Mouse (Mus musculus) layer of hippocampus, postnatal 25 days (tissue): ENCODE results near the gene Tiparp. TPM values are rescaled to one million over a fixed set of nuclear protein-coding genes. Genes with fewer than 3 reads are reported as not detected.

Experiments
- DNase-seq, 2 experiments: peaks; one replicate each; pipeline ENCODE4 v3.0.0; 2022; ENCODE audit warnings: mixed read lengths in 2 of 2, low spot score in 1 of 2; ENCODE audit errors: extremely low spot score in 1 of 2
- total RNA-seq, 2 experiments: library from RNA; stranded (reverse); gene quantifications; 2 replicates each; pipeline ENCODE4 v1.2.3; 2021

Tiparp gene
- 10 to 100 TPM; 13.5 to 16.4 TPM for total RNA-seq

- DNase-seq, result peak; percentile 77 to 86
These were observed at the start of gene Tiparp for GRCm38 (mm10) chr3:65527691-65528601. Tiparp (plus strand) TSS chr3:65528410.

- DNase-seq, result no peak
These were observed 47.5 kb upstream of the Tiparp start for GRCm38 (mm10) chr3:65480676-65481075.

DNA sequence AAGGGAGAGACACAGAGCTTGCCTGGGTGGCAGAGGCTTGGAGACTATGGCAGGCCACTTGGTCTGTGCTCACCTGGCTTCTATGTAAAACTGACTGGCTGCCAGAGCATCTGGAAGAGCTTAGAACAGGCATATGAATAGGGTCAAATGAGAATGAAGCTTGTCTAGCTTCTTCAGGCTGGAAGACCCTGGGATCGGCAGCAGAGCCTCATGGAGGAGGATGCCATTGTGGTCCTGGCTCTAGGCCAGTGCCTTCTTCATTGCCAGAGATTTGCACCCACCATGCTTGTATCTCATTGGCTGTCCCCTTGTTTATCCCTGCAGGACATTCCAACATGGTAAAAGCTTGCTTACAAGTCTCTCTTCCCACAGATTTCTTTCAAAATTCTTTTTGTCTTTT is 45.9 kb upstream of the Tiparp start:
- DNase-seq, result no peak

- DNase-seq, result no peak
These were observed 45.4 kb upstream of the Tiparp start for GRCm38 (mm10) chr3:65482698-65483407.

DNA sequence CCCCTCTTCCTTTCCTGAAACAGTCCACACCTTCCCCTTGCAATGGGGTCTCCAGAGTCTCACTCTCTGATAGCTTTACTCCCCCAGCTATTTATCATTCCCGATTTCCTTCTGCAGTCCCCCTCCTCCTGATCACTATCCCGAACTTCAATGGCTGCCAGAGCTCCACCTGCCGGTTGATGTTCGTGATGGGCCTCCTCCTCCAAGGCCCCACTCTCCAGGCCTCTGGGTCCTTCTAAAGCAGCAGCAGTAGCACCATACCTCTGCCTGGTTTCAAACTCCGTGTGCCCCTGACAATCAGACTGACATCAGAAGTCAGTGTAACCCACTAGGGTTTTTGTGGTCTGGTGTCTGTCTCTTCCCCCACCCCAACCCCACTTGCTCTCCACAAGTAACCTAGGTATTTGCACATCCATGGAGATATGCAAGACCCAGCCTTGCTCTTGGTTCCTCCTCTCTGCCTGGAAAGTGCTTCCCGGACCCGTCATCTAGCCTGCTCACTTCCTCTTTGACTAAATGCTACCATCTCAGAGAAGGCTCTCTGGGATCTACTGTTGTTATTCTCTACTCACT is 44.0 kb upstream of the Tiparp start:
- no peak for DNase-seq

- DNase-seq, result no peak
These were observed 40.7 kb upstream of the Tiparp start for GRCm38 (mm10) chr3:65487419-65488088.

- DNase-seq, result no peak
These were observed 39.5 kb upstream of the Tiparp start for GRCm38 (mm10) chr3:65488556-65489244.

GRCm38 (mm10) chr3:65489601-65490000 is 38.6 kb upstream of the Tiparp start:
- DNase-seq, result no peak

DNA sequence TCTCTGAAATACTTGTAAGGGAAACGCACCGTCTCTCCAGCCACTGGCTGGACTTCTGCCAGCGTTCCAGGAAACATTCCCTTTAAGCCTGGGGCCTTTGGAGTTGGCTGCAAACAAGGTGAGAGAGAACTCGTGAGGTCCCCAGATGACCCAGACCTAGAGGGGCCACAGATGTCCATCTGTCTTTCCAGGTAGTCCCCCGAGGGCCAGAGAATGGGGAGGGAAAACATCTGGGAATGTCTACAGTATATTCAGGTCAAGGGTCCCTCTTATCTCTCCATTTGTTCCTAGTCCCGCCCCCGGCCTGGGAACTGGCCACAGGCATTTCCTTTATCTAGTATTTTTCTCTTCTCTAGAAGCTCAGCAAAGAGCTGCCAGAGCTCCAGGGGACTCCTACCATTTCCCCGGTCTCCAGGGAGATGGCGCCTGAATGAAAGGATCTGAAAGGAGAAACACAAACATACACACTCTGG is 33.9 kb upstream of the Tiparp start:
- DNase-seq, result no peak

GRCm38 (mm10) chr3:65507766-65508165 is 20.4 kb upstream of the Tiparp start:
- DNase-seq, result no peak

DNA sequence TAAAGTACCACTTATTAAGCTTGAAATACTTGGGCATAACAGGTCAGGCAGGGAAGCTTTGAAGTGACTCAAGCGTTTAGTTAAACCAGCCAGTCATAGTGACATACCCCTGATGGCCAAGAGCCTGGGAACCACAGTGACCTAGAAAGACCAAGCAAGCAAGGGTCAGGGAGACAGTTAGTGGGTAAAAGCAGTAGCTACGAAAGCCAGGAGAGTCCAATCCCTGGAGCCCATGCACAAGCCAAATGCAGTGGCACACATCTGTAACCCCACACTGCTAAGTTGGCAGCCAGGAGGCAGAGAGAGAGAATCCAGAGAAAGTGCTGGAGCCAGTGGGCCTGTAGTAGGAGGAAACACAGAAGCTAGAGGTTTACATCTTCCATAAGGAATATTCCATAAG is 17.6 kb upstream of the Tiparp start:
- DNase-seq, result no peak

DNA sequence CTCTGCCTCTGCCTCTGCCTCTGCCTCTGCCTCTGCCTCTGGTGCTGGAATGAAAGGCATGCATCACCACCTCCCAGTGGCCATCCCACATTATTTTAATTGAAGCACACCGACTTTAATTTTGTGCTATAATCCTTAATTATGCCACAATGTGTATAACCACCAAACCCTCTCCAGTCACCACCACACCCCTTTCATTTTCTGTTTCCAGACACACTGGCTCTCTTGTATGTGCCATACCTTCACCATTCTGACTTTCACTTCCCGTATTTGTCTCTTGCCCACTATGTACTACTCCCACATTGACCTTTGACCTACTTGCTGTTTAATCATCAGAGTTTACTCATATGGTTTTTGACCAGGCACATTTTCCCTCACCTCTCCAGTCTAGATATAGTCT is 12.5 kb upstream of the Tiparp start:
- no peak for DNase-seq

- DNase-seq, result no peak
These were observed 11.7 kb upstream of the Tiparp start for GRCm38 (mm10) chr3:65516526-65516925.

DNA sequence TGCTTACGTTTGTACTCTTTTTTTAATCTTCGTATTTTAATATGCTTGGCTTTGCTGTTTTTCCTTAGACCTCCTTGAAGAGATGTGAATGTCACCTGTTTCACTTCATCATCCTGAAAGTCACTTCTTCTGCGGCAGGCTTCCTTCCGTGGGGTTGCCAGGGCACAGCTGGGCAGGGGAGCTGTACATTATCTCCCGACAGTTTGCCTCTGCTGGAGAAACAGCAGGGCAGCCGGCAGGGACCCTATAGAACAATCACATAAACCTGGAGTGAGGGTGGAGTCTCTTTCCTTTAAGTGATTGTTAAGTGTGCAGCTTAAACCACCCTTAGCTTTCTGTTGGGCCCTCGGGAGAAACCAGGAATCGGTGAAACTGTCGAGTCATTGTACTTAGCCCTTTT is 11.1 kb upstream of the Tiparp start:
- no peak for DNase-seq

GRCm38 (mm10) chr3:65517747-65518527 is 10.3 kb upstream of the Tiparp start:
- no peak for DNase-seq

DNA sequence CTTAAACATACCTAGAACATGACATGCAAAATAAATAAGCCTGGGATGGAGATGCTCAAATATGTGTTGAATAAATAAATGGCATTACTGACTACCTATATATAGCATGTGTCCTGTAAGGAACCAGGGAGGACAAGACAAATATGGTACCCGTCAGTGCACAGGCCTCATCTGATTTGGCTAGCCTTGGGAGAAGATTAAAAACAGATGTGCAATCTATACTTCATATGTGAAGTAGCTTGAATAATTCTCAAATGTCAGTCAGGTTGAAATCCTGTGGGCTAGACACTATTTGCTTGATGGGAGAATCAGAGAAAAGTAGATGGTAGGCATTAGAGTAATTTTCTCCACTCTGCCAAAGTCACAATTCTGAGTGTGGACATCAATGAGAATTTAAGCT is 6.8 kb upstream of the Tiparp start:
- no peak for DNase-seq

- no peak for DNase-seq
These were observed 4.8 kb upstream of the Tiparp start for GRCm38 (mm10) chr3:65523397-65523796.

DNA sequence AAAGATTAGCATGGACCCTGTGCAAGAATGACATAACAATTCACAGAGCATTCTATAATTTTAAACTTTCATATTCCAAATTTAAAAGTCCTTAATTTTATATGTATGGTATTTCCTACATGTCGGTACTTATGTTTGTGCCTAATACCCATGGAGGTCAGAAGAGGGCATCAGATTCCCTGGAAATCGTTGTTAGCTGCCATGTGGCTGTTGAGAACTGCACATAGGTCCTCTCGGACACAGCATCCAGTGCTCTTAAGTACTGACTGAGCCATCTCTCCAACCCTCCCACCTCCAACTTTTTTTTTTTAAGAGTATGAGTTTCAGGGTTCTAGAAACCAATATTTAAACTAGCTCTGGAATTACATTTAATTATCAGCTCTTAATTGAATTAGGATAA is 2.5 kb upstream of the Tiparp start:
- no peak for DNase-seq

- no peak for DNase-seq
These were observed 1.0 kb upstream of the Tiparp start for GRCm38 (mm10) chr3:65527196-65527595.
